Mouse (Mus musculus) megakaryocyte, embryonic 14.5 days (primary cell): ENCODE data around the gene Gm43302. TPM values are rescaled to one million over a fixed set of nuclear protein-coding genes. Genes with fewer than 3 reads are reported as not detected.
"Not testable (repeated sequence)": the region's sequence is repeated elsewhere in the genome, so short reads cannot be mapped to it uniquely, and the experiment has no call there.

Source experiments
- H3K27me3 ChIP-seq: replicated peaks from 2 replicates; pipeline ENCODE3; 2012; ENCODE audit warnings: inconsistent platforms
- H3K36me3 ChIP-seq: replicated peaks from 2 replicates; pipeline ENCODE3; 2012; ENCODE audit warnings: low read length, inconsistent platforms, mixed read lengths
- H3K4me1 ChIP-seq: 2 replicates; pipeline ENCODE4 v1.6.1; 2012; ENCODE audit warnings: inconsistent platforms
- H3K4me3 ChIP-seq: replicated peaks from 2 replicates; pipeline ENCODE3; 2012; ENCODE audit warnings: moderate library complexity, mild to moderate bottlenecking, inconsistent platforms
- H3K9me3 ChIP-seq: 2 replicates; pipeline ENCODE4 v1.6.1; 2012; ENCODE audit warnings: inconsistent platforms
- FLI1 ChIP-seq: IDR thresholded peaks from 2 replicates; pipeline ENCODE4 v1.6.1; 2012; ENCODE audit warnings: low read length, inconsistent platforms, mixed read lengths
- GATA1 ChIP-seq: IDR thresholded peaks from 3 replicates; pipeline ENCODE4 v1.6.1; 2012; ENCODE audit warnings: mixed read lengths, low read length, inconsistent platforms, borderline replicate concordance
- polyA plus RNA-seq: library from polyadenylated mRNA; stranded (reverse); fragments of >175 nt; gene quantifications from 2 replicates; pipeline ENCODE4 v1.2.3, GENCODE M21; 2012; ENCODE audit warnings: low replicate concordance; ENCODE audit not compliant: insufficient read depth

Gm43302 gene
- polyA plus RNA-seq, 1 experiment = 0.36 TPM

DNA sequence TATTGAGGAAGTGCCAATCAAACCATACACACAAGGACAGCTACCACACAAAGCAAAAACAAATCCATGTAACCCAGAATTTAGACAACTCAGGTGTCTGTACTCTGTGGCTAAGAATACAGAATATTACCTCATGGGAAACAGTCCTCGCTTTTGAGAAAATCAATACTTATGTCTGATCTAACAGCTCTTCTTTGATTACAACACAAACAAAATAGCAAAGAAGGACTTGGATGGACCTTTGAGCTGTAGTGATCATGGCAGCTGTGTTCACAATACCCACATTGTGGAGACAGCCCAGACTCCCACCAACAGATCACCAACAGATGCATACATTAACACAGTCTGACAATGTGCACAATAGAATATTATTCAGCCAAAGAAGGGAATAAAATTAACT, 1.0 kb downstream of the Gm43302 start:
- H3K4me1 ChIP-seq = peaks cover 18% of the 10 kb centered on the region
- H3K27me3 ChIP-seq = no peaks in the 10 kb centered on the region
- no peaks in the 10 kb centered on the region for H3K36me3 ChIP-seq
- no peaks in the 10 kb centered on the region for H3K9me3 ChIP-seq
- TF ChIP-seq FLI1 (no peak), GATA1 (no peak)
- no peak overlapping the region for H3K4me3 ChIP-seq

DNA sequence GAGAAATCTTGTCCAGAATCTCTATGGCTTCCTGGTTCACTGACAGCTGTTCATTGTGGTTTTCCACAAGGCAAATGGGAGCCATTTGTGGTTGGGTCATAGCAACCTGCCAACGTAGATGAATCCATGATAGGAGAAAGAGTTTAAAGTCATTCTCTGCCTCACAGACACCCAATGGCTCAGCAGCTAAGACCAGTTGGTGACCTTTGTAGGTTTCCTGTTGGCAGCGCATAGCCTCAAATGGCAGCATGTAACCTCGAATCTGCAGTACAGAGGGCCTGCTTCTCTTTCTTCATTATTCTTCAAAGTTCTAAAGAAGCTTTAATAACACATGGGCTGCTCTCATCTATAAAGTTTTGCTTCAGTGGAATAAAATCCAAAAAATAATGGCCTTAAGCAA, 2.6 kb downstream of the Gm43302 start:
- H3K4me3 ChIP-seq, H3K27me3 ChIP-seq, H3K9me3 ChIP-seq, H3K36me3 ChIP-seq: not testable (repeated sequence)
- H3K4me1 ChIP-seq = peaks cover 12% of the 10 kb centered on the region

DNA sequence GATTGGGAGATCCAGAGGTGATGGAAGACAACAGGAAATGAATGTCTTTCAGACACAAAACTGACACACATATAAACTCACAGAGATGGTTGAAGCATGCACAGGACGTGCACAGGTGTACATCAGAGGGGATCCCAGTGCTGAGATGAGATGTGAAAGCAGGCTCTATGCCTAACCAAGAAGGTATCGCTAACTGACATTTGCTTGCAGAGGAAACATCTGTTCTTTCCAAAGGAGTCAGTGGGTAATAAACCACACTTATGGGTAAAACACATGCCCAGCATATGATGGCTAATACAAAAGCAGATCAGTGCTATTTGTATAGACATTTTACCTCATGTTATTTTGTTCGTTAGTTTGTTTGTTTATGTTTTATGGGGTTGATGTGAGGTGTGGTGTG, 32.8 kb downstream of the Gm43302 start:
- not testable (repeated sequence) for H3K36me3 ChIP-seq, H3K27me3 ChIP-seq, H3K4me3 ChIP-seq, H3K9me3 ChIP-seq
- peaks cover 16% of the 10 kb centered on the region for H3K4me1 ChIP-seq

DNA sequence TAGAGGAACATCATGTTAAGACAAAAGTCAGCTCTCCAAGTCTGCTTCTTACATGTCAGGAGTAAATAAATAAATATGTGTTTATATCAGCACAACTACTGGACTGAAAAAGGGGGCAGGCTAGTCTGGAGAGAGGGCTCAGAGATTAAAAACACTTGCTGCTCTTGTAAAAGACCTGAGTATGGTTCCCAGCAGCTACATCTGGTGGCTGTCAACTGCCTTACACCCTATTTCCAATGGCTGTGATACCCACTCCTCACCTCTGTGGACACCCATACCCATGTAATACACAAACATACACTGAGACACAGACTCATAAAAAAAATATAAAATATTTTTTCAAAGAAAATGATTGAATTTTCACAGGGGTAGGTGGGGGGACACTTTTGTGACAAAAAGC, 41.0 kb downstream of the Gm43302 start:
- no peaks in the 10 kb centered on the region for H3K4me1 ChIP-seq
- TF ChIP-seq GATA1 (no peak), FLI1 (no peak)
- H3K36me3 ChIP-seq = no peaks in the 10 kb centered on the region
- H3K27me3 ChIP-seq = no peaks in the 10 kb centered on the region
- H3K4me3 ChIP-seq = no peak overlapping the region
- H3K9me3 ChIP-seq = no peaks in the 10 kb centered on the region

DNA sequence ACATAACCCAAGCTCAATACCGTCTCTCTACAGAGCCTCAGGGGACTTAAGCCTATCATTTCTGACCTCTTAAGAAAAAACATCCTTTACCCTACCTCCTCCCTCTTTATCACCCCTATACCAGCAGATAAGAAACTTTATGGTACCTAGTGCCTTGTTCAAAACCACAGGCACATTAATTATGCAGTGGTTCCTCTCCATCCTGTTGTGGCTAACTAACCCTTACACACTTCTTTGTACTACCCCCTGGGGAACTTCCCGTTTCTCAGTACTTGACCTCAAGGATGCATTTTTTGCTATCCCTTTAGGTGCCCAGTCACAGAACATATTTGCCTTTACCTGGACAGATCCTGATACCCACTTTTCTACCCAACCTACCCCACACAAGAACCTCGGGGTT, 48.8 kb downstream of the Gm43302 start:
- H3K4me1 ChIP-seq, H3K27me3 ChIP-seq, H3K9me3 ChIP-seq, H3K36me3 ChIP-seq, H3K4me3 ChIP-seq: not testable (repeated sequence)

DNA sequence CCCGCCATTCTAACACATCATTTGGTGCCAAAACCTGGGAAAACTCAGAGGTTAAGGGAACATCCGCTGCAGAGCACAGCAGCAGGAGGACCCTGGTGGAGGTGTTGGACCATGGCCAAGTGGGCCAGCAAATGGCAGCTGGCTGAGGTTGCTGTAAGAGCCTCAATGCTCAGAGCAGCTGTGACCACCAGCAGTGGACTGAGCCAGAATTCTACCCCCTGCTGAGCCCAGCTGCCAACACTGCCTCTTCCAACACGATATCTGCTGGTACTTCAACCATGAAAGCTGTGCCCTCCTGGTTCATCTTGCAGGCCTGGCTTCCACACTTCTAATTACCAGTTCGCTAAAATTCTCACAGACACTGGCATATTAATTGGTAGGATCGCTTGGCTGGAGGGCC, 52.5 kb downstream of the Gm43302 start:
- H3K36me3 ChIP-seq, H3K27me3 ChIP-seq, H3K4me3 ChIP-seq, H3K9me3 ChIP-seq, H3K4me1 ChIP-seq: not testable (repeated sequence)

DNA sequence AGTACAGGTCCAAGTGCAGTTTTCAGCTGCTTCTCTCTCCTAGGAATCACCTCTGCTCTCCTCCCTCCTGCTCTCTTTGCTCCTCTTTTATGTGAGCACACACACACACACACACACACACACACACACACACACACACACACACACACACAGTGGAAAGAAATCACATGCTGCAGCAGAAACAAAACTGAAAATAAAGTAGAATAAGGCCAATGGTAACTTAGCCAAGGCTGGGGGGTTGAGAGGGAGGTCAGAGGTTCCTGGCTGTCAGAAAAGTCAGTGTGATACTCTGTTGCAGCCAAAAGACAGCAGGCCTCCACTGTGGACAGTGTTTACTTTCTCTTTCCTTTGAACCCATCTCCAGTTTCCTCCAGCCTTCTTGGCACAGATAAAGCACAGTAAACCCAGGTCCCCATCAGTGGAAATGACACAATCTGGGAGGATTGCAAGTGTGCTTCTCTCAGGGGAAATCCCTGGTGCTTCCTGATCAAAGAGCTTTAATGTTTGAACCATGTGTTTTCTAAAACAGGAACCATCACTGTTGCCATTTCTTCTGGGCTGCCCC, 53.9 kb downstream of the Gm43302 start, which contains the start of gene Gbp10:
Gene Gbp10 (minus strand): TSS at position 51 of the 565 bp plus-strand sequence.
- H3K4me1 ChIP-seq, H3K4me3 ChIP-seq, H3K9me3 ChIP-seq, H3K36me3 ChIP-seq, H3K27me3 ChIP-seq: not testable (repeated sequence)

DNA sequence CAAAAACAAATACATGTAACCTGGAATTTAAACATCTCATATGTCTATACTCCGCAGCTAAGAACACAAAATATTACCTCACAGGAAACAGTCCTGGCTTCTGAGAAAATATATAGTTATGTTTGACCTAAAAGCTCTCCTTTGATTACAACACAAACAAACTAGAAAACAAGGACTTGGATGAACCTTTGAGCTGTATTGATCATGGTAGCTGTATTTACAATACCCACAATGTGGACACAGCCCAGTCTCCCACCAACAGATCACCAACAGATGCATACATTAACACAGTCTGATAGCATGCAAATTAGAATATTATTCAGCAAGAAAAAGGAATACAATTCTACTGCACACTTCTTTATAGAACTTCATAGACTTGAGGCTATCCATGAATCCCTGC, 55.1 kb downstream of the Gm43302 start:
- not testable (repeated sequence) for H3K36me3 ChIP-seq, H3K9me3 ChIP-seq, H3K27me3 ChIP-seq, H3K4me3 ChIP-seq, H3K4me1 ChIP-seq

DNA sequence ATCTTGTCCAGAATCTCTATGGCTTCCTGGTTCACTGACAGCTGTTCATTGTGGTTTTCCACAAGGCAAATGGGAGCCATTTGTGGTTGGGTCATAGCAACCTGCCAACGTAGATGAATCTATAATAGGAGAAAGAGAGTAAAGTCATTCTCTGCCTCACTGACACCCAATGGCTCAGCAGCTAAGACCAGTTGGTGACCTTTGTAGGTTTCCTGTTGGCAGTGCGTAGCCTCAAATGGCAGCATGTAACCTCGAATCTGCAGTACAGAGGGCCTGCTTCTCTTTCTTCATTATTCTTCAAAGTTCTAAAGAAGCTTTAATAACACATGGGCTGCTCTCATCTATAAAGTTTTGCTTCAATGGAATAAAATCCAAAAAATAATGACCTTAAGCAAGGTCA, 57.5 kb downstream of the Gm43302 start:
- H3K27me3 ChIP-seq, H3K4me1 ChIP-seq, H3K9me3 ChIP-seq, H3K36me3 ChIP-seq, H3K4me3 ChIP-seq: not testable (repeated sequence)

DNA sequence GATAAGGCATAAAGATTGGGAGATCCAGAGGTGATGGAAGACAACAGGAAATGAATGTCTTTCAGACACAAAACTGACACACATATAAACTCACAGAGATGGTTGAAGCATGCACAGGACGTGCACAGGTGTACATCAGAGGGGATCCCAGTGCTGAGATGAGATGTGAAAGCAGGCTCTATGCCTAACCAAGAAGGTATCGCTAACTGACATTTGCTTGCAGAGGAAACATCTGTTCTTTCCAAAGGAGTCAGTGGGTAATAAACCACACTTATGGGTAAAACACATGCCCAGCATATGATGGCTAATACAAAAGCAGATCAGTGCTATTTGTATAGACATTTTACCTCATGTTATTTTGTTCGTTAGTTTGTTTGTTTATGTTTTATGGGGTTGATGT, 84.5 kb downstream of the Gm43302 start:
- not testable (repeated sequence) for H3K4me3 ChIP-seq, H3K27me3 ChIP-seq, H3K36me3 ChIP-seq, H3K9me3 ChIP-seq, H3K4me1 ChIP-seq

DNA sequence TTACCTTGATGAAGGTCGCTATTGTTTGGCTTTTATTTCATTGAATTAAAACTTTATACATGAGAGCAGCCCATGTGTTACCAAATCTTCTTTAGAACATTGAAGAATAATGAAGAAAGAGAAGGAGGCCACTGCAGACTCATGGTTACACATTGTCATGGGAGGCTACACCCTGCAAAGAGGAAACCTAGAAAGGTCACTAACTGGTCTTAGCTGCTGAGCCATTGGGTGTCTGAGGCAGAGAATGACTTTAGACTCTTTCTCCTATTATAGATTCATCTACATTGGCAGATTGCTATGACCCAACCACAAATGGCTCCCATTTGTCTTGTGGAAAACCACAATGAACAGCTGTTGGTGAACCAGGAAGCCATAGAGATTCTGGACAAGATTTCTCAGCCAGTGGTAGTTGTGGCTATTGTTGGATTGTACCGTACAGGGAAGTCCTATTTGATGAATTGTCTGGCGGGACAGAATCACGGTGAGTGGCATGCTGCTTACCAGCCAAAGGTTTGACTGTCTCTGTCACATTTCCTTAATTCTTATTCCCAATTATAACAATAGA, 92.6 kb downstream of the Gm43302 start:
- H3K27me3 ChIP-seq, H3K4me1 ChIP-seq, H3K36me3 ChIP-seq, H3K4me3 ChIP-seq: not testable (repeated sequence)
- H3K9me3 ChIP-seq = peaks cover 11% of the 10 kb centered on the region

DNA sequence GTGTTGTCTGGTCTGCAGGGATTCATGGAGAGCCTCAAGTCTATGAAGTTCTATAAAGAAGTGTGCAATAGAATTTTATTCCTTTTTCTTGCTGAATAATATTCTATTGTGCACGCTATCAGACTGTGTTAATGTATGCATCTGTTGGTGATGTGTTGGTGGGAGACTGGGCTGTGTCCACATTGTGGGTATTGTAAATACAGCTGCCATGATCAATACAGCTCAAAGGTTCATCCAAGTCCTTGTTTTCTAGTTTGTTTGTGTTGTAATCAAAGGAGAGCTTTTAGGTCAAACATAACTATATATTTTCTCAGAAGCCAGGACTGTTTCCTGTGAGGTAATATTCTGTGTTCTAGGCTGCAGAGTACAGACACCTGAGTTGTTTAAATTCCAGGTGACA, 94.3 kb downstream of the Gm43302 start:
- H3K4me3 ChIP-seq, H3K27me3 ChIP-seq, H3K36me3 ChIP-seq, H3K4me1 ChIP-seq: not testable (repeated sequence)
- peaks cover 11% of the 10 kb centered on the region for H3K9me3 ChIP-seq

DNA sequence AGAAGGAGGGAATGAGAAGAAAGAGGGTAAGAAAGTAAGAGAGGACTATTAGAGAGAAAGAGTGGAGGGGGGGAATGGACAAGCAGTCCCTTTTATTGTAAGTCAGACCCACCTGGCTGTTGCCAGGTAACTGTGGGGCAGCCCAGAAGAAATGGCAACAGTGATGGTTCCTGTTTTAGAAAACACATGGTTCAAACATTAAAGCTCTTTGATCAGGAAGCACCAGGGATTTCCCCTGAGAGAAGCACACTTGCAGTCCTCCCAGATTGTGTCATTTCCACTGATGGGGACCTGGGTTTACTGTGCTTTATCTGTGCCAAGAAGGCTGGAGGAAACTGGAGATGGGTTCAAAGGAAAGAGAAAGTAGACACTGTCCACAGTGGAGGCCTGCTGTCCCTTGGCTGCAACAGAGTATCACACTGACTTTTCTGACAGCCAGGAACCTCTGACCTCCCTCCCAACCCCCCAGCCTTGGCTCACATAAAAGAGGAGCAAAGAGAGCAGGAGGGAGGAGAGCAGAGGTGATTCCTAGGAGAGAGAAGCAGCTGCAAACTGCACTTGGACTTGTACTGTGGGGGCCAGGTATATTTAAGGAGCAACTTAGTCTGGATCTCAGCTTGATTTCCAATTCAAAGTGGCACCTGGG, 95.5 kb downstream of the Gm43302 start:
- not testable (repeated sequence) for H3K9me3 ChIP-seq, H3K4me1 ChIP-seq, H3K27me3 ChIP-seq, H3K36me3 ChIP-seq, H3K4me3 ChIP-seq

DNA sequence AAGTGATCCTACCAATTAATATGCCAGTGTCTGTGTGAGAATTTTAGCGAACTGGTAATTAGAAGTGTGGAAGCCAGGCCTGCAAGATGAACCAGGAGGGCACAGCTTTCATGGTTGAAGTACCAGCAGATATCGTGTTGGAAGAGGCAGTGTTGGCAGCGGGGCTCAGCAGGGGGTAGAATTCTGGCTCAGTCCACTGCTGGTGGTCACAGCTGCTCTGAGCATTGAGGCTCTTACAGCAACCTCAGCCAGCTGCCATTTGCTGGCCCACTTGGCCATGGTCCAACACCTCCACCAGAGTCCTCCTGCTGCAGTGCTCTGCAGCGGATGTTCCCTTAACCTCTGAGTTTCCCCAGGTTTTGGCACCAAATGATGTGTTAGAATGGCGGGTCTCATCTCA, 97.2 kb downstream of the Gm43302 start:
- H3K4me1 ChIP-seq, H3K36me3 ChIP-seq, H3K4me3 ChIP-seq, H3K27me3 ChIP-seq, H3K9me3 ChIP-seq: not testable (repeated sequence)

DNA sequence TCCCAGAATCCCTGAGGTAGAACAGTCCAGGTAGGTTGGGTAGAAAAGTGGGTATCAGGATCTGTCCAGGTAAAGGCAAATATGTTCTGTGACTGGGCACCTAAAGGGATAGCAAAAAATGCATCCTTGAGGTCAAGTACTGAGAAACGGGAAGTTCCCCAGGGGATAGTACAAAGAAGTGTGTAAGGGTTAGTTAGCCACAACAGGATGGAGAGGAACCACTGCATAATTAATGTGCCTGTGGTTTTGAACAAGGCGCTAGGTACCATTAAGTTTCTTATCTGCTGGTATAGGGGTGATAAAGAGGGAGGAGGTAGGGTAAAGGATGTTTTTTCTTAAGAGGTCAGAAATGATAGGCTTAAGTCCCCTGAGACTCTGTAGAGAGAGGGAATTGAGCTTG, 101.0 kb downstream of the Gm43302 start:
- not testable (repeated sequence) for H3K36me3 ChIP-seq, H3K9me3 ChIP-seq, H3K27me3 ChIP-seq, H3K4me3 ChIP-seq, H3K4me1 ChIP-seq
